Mouse (Mus musculus) erythroblast, embryonic 14.5 days (primary cell): ENCODE data around the gene Uqcrq. TPM values are rescaled to one million over a fixed set of nuclear protein-coding genes. Genes with fewer than 3 reads are reported as not detected.

Source experiments
- H3K27me3 ChIP-seq: 2 replicates; pipeline ENCODE4 v1.6.1; 2012; ENCODE audit warnings: inconsistent platforms; ENCODE audit not compliant: control insufficient read depth
- H3K36me3 ChIP-seq: 2 replicates; pipeline ENCODE4 v1.6.1; 2012; ENCODE audit warnings: mild to moderate bottlenecking, inconsistent platforms; ENCODE audit not compliant: control insufficient read depth
- H3K4me1 ChIP-seq: 2 replicates; pipeline ENCODE4 v1.6.1; 2012; ENCODE audit warnings: inconsistent platforms; ENCODE audit not compliant: control insufficient read depth
- H3K4me3 ChIP-seq: replicated peaks from 2 replicates; pipeline ENCODE3; 2012; ENCODE audit warnings: moderate library complexity, mild to moderate bottlenecking, inconsistent platforms
- H3K9me3 ChIP-seq: 2 replicates; pipeline ENCODE4 v1.6.1; 2012; ENCODE audit warnings: low read length, inconsistent platforms, mixed read lengths; ENCODE audit not compliant: control insufficient read depth
- GATA1 ChIP-seq: IDR thresholded peaks from 2 replicates; pipeline ENCODE4 v1.6.1; 2012; ENCODE audit warnings: low read length, inconsistent platforms, mixed read lengths
- TAL1 ChIP-seq: IDR thresholded peaks from 3 replicates; pipeline ENCODE4 v1.6.1; 2012; ENCODE audit warnings: low read length, inconsistent platforms, mixed read lengths
- polyA plus RNA-seq: library from polyadenylated mRNA; stranded (reverse); fragments of >175 nt; gene quantifications from 2 replicates; pipeline ENCODE4 v1.2.3, GENCODE M21; 2012

Uqcrq gene
- polyA plus RNA-seq, 1 experiment, result 27.5 TPM

DNA sequence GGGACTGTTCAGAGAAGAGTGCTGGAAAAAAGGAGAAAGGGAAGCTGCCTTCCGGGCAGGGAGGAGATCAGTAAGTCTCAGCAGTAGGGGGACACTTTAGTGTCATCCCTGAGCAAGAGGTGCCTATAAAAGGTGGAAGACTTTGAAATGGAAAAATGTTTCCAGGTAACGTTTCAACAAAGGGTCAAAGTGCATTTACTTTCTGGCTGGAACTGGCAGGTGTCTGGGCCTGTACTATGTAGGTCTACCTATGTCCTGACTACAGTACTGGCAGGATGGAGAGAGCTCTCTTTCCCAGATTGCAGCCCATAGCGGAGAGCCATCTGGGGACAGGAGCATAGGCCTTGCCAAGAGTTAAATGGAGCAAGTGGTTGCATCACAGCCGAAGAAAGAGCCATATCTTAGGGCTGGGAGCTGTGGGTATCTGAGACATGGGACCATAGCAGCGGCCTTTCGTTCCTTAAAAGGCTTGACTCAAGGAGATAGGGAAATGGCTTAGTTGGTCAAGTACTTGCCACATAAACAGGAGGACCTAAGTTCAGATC is 4.8 kb downstream of the Uqcrq start:
- H3K4me3 ChIP-seq, result no peak overlapping the region
- no peak for TF ChIP-seq GATA1
- no peak for TF ChIP-seq TAL1
- H3K9me3 ChIP-seq, result no peaks in the 10 kb centered on the region
- peaks cover 43% of the 10 kb centered on the region for H3K36me3 ChIP-seq
- H3K27me3 ChIP-seq, result no peaks in the 10 kb centered on the region
- H3K4me1 ChIP-seq, result peaks cover 18% of the 10 kb centered on the region

- H3K4me1 ChIP-seq, result peaks cover 15% of the 10 kb centered on the region
- no peak for TF ChIP-seq TAL1
- no peak for TF ChIP-seq GATA1
- H3K27me3 ChIP-seq, result no peaks in the 10 kb centered on the region
- no peaks in the 10 kb centered on the region for H3K9me3 ChIP-seq
- H3K36me3 ChIP-seq, result peaks cover 44% of the 10 kb centered on the region
- no peak overlapping the region for H3K4me3 ChIP-seq
Observed at GRCm38 (mm10) chr11:53425251-53425650, 5.4 kb downstream of the Uqcrq start.

DNA sequence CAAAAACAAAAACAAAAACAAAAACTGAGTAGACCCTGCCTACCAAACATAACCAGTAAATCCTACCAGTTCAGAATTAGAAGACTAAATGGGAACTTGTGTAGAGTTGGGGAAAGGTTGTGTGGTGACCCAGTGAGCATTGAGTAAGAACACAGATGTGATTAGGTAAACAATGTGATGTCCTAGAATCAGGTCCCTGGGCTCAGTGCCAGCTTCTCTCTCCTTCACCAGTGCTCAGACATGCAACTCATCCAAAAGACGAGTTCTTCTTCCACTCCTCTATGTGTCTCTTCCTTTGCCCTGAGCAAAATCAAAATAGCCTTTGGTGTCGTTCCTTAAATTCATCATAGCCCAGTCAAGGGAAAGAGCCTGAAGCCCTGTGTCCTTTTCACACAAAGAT is 5.8 kb downstream of the Uqcrq start:
- H3K36me3 ChIP-seq, result peaks cover 47% of the 10 kb centered on the region
- no peaks in the 10 kb centered on the region for H3K9me3 ChIP-seq
- no peak for TF ChIP-seq GATA1
- TF ChIP-seq TAL1, result no peak
- H3K27me3 ChIP-seq, result no peaks in the 10 kb centered on the region
- H3K4me1 ChIP-seq, result peaks cover 11% of the 10 kb centered on the region
- H3K4me3 ChIP-seq, result no peak overlapping the region

GRCm38 (mm10) chr11:53423036-53423435 is 7.6 kb downstream of the Uqcrq start, which contains the start of gene Leap2:
Leap2 (minus strand) TSS chr11:53423170.
- H3K4me1 ChIP-seq, result no peaks in the 10 kb centered on the region; the same call in 1 of the 2 replicates
- H3K9me3 ChIP-seq, result no peaks in the 10 kb centered on the region
- H3K4me3 ChIP-seq, result peak within 1 kb of the TSS; percentile 35
- H3K36me3 ChIP-seq, result peaks cover 46% of the 10 kb centered on the region
- no peak for TF ChIP-seq TAL1
- TF ChIP-seq GATA1, result no peak
- no peaks in the 10 kb centered on the region for H3K27me3 ChIP-seq

DNA sequence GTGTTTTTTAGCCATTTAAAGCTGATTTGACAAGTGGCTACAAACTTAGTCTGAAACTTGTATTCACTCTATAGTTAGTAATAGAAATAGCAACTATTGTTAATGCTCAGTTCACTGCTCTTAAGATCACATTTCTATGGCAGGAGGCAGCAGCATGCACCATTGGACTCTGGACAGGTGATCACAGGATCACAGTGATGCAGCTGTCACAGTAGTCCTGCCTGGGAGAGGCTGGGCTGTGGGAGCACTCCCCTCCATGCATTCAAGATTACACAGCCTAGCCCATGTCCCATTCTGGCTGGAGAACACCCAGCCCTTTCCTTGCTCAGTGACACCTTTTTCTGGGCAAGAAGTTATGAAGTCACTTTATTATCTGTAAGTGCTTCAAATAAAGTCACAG is 12.6 kb downstream of the Uqcrq start:
- H3K9me3 ChIP-seq, result no peaks in the 10 kb centered on the region
- TF ChIP-seq GATA1 (no peak), TAL1 (no peak)
- no peaks in the 10 kb centered on the region for H3K27me3 ChIP-seq
- no peak overlapping the region for H3K4me3 ChIP-seq
- H3K4me1 ChIP-seq, result no peaks in the 10 kb centered on the region; the same call in 1 of the 2 replicates
- H3K36me3 ChIP-seq, result peaks cover 66% of the 10 kb centered on the region

- H3K36me3 ChIP-seq, result peaks cover 86% of the 10 kb centered on the region
- H3K4me3 ChIP-seq, result no peak overlapping the region
- H3K4me1 ChIP-seq, result no peaks in the 10 kb centered on the region; the same call in 1 of the 2 replicates
- TF ChIP-seq GATA1 (no peak), TAL1 (no peak)
- no peaks in the 10 kb centered on the region for H3K9me3 ChIP-seq
- no peaks in the 10 kb centered on the region for H3K27me3 ChIP-seq
Observed at GRCm38 (mm10) chr11:53413871-53414270, 16.8 kb downstream of the Uqcrq start.

GRCm38 (mm10) chr11:53411738-53412137 is 18.9 kb downstream of the Uqcrq start:
- H3K4me1 ChIP-seq, result no peaks in the 10 kb centered on the region
- H3K36me3 ChIP-seq, result peaks cover 82% of the 10 kb centered on the region
- no peak for TF ChIP-seq GATA1
- no peak for TF ChIP-seq TAL1

DNA sequence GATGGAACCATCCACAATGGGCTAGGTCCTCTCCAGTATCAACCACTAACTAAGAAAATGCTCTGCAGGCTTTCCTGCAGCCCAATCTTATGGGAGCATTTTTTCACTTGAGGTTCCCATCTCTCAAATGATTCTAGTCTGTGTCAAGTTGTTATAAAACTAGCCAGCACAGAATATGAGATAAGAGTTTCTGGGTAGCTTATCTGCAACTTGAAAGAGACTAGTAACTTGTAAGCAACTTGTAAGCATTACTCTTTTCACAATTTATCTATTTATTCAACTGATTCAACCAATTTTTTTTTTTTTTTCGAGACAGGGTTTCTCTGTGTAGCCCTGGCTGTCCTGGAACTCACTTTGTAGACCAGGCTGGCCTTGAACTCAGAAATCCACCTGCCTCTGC is 27.0 kb downstream of the Uqcrq start:
- TF ChIP-seq GATA1 (no peak), TAL1 (no peak)
- H3K4me3 ChIP-seq, result no peak overlapping the region
- H3K27me3 ChIP-seq, result no peaks in the 10 kb centered on the region
- peaks cover 67% of the 10 kb centered on the region for H3K36me3 ChIP-seq
- H3K4me1 ChIP-seq, result peaks cover 8% of the 10 kb centered on the region
- H3K9me3 ChIP-seq, result no peaks in the 10 kb centered on the region

More at GRCm38 (mm10) chr11:53411738-53412137, 18.9 kb downstream of the Uqcrq start:
- H3K4me3 ChIP-seq, result no peak overlapping the region
- H3K9me3 ChIP-seq, result no peaks in the 10 kb centered on the region
- H3K27me3 ChIP-seq, result no peaks in the 10 kb centered on the region

DNA sequence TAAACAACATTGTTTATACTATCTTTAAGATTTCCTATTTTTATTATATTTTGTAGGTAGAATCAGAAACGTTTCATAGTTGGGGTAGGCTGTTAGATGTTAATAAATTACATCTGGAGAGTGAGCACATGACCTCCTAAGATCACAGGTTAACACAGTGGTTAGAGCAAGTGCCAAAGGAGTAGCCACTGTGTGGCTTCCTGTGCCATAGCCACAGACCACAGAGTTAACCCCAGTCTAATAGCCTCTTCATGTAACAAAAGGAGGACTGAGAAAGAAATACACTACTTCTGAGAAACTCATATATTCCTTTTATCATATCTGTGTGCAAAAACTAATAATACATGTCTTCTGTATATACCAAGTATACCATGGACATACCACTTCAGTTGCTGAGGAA is 36.8 kb downstream of the Uqcrq start:
- no peak overlapping the region for H3K4me3 ChIP-seq
- H3K36me3 ChIP-seq, result peaks cover 29% of the 10 kb centered on the region
- no peaks in the 10 kb centered on the region for H3K9me3 ChIP-seq
- no peaks in the 10 kb centered on the region for H3K27me3 ChIP-seq
- H3K4me1 ChIP-seq, result no peaks in the 10 kb centered on the region
- TF ChIP-seq GATA1 (no peak), TAL1 (no peak)
